Mouse (Mus musculus) T-helper 2 cell (primary cell): ENCODE data around the gene Slc9a9.
"Not testable (repeated sequence)": the region's sequence is repeated elsewhere in the genome, so short reads cannot be mapped to it uniquely, and the experiment has no call there.

Experiments
- in situ Hi-C: fragments of 300-600 bp; cut with MboI, MseI; formaldehyde crosslinking; loops from one replicate; pipeline ENCODE4 v1.15.1; 2025; ENCODE audit warnings: high pct_unique_total_duplicates

The Slc9a9 gene

DNA sequence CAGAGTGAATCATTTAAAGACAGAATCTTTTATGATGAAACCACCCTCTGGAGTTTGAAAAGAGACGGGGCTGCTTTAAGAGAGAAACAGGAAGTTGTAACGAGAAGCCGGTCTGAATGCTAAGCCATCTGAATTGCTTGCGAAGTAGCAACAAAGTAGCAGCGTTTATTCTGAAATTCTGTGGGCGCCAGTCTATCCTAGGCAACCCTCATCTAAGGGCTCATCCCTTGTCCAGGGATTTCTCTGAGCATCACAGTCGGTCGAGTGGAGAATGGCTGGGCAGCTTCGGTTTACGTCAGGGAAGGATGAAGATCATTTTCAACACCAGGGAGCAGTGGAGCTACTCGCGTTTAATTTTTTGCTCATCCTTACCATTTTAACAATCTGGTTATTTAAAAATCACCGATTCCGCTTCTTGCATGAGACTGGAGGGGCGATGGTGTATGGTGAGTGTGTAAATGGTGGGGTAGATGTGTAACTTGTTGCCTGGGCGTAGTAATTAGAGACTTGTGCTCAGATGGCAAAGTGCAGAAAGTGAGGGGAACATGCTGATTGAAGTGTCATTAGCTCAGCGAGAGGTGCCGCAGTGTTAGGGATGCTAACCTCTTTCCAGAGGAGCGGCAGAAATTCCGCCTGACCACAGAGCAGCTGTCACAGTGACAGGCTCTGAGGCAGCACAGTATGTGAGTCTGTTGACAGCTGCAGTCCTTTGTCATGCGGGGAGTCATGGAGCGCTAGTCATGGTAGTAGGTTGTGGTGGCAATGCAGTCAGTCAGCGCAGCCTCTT is at the start of gene Slc9a9:
TSS of gene Slc9a9 (plus strand) at position 119 of the 787 bp plus-strand sequence.
- in situ Hi-C loops: no loop called here

DNA sequence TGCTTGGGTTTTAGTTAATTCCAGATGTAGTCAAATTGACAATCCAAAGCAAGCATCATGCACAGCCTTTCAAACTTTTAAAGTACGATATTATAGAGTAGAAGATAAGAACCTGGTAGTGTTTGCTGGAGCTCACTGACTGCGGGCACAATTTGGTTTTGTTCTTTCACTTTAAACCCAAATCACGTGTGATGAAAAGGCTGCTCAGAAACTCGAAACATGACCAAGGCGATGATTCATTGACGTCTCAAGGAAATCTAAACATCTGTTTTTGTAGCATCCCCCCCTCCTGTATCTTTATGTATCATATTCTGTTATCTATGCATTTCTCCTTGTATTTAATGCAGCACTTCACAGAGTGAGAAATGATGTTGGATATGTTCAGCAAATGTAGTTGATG is 49.4 kb upstream of the Slc9a9 start:
- in situ Hi-C loops: no loop called here

DNA sequence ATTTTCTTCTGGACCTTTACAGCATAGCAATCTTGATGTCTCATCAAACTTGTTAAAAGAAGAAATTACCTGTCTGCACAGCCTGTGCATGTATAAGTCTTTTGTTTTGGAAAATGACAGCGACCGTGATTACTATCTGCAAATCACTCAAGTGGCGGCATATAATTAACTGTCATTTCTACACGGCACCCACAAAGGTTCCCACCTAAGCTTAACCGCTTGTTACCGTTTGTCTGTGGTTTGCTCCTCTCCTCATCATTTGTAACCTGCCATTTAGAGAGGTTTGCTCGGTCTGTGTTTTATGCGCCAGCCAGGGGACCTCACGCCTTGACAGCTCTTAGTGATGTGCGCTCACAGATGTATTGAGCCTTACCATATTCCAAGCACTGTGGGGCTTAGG is 48.9 kb upstream of the Slc9a9 start:
- in situ Hi-C loops: no loop called here

DNA sequence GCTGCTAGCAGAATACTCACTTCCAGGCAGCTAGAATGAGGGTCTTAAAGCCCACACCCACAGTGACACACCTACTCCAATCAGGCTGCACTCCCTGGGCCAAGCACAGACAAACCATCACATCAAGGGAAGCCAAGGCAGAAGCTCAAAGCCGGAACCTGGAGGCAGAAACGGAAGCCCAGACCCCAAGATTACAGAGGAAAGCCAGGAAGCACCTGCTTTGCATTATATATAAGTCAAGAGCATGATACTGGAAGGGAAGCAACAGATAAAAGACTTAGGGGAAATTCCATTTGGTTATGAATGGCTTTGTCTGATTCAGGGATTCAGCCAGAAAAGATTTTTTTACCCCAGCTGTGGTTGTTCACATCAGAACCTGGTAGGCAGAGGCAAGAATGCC is 47.8 kb upstream of the Slc9a9 start:
- in situ Hi-C loops: no loop called here

DNA sequence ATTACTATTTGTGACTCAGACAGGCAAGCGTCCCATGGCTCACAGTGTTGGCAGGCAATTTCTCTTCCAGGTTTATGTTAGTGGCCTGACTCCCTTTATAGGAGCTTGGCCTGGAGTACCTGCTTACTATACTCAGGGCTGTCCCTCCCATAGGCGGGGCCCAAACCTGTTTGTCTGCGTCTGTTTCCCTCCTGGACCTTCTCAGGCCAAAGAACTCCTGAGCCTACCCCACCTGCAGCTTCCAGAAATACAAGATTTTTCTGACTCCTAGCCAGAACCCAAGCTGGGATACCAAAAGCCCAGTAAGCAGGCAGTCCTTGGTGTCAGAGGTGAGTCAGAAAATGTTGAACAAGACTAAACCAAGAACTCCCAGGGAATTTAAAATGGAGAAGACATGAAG is 43.0 kb upstream of the Slc9a9 start:
- in situ Hi-C loops: no loop called here

DNA sequence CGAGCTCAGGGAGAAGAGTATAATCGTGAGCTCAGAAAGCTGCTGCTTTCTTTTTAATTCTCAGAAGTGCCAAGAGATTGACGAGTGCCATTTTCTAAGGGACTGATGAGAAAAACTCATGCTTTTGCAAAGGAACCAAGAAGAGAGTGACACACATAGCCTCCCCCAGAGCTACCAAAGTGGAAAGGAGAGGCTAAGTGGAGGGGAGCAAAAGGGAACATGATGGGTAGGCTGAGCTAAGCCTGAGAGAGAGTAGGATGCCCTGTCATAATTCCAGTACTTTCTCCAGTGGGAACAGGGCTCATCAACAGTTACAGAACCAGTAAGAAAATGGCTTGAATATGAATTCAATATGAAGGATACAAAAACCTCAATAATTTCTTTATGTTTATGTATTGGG is 40.8 kb upstream of the Slc9a9 start:
- in situ Hi-C loops: no loop called here

DNA sequence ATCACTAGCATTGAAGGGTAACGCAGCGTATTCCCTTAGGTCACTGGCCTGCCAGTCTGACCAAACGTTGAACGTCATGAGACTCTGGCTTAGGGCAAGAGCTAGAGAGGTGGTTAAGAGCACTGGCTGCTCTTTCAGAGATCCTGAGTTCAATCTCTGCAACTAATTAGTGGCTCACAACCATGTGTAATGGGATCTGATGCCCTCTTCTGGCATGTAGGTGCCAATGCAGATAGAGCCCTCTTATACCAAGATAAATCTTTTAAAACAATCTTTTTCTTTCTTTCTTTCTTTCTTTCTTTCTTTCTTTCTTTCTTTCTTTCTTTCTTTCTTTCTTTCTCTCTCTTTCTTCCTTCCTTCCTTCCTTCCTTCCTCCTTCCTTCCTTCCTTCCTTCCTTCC is 35.4 kb upstream of the Slc9a9 start:
- in situ Hi-C loops: not testable (repeated sequence)

DNA sequence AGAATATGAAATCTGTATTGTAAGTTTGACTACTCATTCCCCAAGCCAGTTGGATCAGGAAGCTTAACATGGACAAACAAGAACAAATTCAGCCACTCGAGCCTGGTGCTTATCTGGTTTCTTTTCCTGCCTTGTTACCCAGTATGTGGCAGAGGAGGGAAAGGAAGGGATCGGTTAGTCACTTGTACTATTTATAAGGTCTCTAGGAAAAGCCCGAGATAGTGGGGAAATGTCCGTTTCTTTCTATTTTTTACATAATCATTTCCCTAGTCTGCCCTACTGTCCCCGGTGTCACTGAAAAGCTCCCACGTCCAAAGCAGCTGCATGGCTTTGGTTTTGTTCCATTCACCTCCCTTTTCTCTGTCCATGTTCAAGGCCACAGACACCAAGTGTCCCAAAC is 24.1 kb upstream of the Slc9a9 start:
- in situ Hi-C loops: no loop called here

DNA sequence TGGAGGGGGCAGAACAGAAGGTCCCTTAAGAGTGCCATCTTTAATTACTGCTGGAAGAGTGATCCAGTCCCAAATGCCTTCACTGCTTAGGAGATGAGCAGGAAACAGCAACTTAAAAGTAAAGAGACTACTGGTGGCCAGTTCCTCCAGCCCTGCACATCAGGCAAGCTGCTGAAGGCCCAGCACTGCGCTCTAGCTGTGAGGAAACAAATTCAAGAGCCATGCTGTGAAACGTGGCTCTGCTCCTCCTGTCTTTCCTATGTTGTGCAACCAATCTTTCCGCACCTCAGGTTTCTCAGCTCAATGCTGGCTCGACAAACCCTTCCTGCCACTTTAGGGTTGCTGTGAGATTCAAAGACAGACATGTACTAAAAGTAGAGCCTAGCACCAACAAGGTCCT is 22.3 kb upstream of the Slc9a9 start:
- in situ Hi-C loops: no loop called here

DNA sequence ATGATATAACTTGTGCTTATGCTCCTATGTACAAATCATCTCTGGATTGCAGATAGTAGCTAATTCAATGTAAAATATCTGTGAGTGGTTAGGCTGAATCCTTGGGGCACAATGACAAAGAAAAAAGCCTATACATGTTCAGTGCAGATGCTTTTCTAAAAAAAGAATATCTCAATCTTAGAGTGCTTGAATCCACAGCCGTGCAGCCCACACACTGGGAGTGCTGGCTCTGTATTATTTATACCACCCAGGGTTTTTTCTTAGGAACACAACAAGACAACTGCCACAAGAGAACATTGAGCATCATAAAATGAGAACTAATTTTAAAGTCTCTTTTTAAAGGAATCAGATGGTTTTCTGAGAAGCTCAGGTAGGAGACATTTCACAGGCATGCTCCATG is 19.7 kb upstream of the Slc9a9 start:
- in situ Hi-C loops: no loop called here

DNA sequence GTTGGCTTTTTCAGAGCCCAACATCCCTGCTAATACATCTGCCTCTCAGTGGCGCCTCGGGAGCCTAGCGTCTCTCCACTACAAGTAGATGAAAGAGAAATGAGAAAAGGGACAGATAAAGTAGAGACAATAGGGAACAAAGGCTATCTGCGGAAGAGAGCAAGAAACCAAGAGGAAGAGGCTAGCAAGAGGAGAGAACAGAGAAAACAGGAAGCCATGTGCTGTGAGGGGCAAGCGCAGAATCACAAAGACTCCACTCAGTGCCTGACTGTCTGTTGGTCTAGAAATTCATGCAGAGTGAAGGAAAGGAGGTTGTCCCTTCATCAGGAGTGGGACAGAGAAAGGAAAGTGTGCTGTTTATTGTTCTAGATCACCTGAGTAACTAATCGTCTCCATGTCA is 16.5 kb upstream of the Slc9a9 start:
- in situ Hi-C loops: no loop called here

DNA sequence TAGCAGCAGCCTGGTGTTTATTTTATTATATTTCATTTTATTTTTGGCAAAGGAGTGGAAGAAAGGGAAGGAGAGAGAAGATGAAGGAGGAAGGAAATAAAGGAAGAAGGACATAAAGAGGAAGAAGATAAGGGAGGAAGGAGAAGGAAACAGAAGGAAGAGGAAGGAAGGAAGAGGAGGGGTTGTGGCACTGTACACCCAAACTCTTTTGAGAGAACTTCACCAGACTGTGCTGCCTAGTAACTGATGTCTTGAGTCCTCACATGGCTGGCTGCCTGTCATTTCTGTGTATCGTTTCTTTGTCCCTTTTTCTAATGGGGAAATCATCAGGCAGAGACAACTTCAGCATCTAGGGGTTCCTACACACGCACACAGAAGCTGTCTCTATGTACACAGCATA is 15.9 kb upstream of the Slc9a9 start:
- in situ Hi-C loops: no loop called here

DNA sequence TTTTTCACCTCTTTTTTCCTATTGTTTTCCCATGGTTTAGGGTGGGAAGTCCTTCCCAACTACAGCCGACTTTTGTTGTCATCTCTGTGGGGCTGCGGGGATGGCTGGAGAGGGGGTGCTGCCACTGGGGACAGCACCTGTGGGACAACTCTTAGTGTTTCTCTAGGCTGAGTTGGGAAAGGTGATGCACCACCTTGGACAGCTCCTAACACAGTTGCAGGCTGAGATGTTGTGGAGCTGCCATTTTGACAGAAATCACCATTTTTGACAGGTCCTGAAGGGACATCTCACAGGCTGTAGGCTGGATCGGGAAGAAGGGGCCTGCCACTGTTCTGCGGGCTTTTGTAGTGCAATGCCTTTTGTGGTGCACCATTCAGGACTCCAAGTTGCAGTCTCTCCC is 13.4 kb upstream of the Slc9a9 start:
- in situ Hi-C loops: no loop called here

DNA sequence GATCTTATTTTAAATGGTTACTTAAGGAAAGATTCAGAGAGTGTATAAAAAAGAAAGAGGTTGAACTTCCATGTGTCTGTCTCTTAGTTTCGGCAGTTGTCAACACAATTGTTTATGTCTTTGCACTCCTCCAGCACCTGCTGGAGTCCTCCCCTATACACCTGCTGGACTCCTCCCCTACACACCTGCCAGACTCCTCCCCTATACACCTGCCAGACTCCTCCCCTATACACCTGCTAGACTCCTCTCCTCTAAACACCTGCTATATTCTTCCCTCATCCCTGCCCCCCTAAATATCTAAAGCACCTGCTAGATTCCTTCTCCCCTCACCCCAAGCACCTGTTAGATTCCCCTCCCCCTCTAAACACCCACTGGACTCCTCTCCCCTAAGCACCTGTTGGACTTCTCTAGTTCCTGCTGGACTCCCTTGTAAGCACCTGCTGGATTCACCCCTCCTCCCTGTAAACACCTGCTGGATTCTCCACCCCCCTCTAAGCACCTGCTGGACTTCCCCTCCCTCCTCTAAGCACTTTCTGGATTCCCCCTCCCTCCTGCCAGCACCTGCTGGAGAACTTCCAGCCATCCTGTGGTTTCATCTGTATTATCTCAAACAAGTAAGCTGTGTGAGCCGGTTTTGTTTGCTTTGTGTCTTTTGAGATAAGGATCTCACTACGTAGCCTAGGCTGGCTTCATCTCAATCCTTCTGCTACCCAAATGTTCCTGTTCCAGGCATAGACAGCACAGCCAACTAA is 10.1 kb upstream of the Slc9a9 start:
- in situ Hi-C loops: loop anchor here (5.0 kb wide), 1 partner anchor 52 kb away; no protein-coding TSS in a partner anchor

DNA sequence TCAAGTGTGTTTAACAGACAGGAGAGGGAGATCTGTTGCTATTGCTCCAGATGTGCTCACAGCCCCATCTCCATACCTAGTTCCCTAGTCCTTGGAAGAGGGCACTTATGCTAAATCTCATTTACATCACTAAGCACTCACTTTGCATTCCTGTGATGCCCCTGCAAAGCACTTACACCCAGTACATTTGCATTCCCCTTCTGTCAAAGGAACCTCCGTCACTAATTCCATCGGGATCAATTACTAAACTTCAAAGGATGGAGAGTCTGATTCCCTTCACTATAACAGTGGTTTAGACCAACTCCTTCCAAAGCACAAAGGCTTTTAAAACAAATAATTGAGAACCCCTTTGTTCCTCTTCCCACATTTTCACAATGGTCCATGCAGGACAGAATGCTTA is 7.9 kb upstream of the Slc9a9 start:
- in situ Hi-C loops: loop anchor here (5.0 kb wide), 1 partner anchor 54 kb away; no protein-coding TSS in a partner anchor

DNA sequence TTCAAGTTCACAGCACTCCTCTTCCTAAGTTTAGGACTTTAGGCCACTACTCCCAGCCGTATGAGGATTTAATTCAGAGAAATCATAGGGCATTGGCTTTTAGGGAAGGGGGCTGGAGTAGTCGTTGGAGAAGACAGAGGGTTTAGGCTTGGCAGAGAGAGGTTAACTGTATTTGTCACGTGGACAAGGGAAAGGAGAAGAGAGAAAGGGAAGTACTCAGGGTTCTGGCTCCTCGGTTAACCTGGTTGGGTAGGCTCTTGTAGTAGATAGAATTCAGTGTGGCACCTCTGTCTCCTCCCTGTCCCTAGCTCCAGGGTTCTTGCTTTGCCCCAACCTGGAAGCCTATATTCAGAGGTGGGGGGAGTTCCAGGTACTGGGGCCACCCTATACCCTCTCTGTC is 4.5 kb upstream of the Slc9a9 start:
- in situ Hi-C loops: no loop called here

DNA sequence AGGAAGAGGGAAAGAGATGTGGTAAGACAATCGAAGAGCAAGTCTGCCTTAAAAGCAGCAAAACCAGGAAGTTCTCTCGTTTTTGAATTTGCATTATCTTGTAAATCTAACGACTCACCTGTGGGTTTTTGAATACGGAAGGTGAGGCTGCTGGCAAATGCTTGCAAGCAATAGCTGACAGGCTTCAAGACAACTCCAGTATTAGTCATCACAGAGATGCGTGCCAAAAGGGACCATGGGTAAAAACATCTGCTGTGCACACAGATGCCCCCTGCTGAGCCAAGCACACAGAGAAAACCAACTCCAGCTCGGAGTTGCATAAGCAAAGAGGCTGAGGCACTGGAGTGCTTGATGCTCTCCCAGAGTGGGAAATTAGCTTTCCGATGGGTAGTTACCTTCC is 1.1 kb upstream of the Slc9a9 start:
- in situ Hi-C loops: no loop called here

DNA sequence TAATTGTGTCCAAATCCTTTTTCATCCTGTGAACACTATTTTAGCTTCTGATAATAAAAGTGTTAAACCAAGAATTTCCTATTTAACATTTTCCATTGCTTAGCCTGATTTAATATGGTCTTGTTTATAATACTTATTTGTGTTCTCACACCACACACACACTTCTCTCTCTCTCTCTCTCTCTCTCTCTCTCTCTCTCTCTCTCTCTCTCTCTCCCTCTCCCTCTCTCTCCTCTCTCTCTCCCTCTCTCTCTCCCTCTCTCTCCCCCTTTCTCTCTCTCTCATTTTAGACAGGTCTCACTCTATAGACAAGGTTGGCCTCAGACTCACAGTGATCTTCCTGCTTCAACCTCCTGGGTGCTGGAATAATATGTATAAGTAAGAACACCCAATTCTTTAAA is 995 bp downstream of the Slc9a9 start:
- in situ Hi-C loops: no loop called here

DNA sequence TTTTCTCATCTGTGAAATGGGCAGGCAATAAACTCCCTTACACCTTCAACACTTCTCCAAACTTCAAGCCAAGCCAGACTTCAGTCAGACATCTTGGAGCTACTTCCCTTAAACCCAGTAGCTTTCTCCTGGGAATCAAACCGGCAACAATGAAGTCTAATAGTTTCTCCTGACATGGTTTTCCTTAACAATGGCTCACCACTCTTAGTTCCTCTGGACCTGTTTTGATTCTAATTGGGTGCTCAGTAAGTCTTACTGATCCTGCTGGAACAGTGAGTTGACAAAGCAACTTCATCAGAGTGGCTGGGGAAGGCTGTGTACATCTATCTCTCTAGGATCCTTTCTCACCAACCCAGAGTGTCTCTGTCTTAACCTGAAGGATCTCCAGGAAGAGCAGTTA is 5.0 kb downstream of the Slc9a9 start:
- in situ Hi-C loops: no loop called here

DNA sequence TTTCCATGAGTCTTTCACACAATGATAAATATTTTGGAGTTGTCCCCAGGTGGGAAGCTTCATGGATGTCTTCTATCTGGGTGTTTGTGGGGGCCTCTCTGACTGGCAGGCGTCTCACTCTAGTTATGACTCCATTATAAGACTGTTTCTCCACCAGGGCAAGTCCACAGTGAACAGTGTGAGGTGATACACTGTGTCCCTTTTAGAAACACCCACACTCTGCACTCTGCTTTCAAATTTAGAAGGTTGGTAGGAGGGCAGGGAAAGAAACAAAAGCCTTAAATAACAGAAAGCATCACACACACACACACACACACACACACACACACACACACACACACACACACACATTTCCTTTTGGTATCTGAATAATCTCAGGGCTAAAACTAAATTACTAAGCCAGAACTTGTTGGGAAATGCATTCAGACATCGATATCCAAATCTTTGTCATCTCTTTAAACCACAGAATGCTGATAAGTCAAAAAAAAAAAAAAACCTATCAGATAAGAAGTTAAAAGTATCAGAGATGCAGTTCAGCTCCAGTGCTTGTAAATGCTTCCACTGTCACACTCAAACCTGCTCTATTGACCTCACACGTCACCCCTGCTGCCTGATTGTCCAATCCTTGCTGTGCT is 8.4 kb downstream of the Slc9a9 start:
- in situ Hi-C loops: no loop called here

DNA sequence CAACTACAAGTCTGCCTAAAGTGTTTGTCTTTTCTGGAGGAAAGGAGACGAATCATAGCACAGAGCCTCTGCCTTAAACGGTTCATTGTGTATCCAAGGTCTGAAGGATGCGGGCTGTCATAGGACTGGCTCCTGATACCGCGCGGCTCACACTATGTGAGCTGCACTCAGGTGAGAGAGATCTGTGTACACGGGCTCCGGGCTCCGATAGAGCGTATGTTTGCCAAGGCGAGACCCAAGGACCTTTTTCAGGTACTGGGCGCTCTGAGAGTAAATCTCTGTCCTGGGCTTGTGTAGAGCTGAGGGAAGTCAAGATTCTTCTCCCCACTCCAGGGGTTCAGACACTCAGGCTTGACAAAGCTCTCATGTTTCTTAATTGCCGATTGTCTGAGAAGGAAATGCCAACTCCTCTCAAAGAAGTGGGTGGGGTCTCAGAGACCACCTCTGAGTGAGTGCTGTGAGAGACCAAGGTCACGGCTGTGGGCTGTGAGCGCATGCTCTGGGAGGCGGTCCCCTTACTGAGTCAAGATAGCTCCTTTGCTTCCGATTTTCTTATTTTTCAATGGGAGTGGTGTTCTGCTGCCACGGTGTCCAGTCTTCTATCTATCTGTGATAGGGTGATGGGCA is 10.9 kb downstream of the Slc9a9 start:
- in situ Hi-C loops: no loop called here

DNA sequence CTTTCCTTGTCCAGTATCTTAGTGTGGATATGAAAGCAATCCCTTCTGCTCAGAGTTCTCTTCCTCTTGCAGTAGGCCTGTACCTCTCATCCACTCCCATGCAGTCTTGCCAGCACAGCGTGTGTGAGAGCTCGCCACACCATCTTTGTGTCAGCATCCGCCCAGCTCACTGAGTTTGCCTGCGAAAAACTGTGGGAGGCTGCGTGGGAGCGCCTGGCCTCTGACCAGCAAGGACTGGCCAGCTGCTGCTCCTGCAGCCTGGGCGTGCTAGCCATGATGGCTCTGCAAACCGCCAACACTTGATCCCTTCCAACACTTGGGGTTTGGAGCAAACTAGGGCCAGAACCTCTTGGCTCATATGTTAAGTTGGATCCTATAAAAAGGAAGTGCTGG is 11.4 kb downstream of the Slc9a9 start:
- in situ Hi-C loops: no loop called here
